ENCODE assay signal across 13 mouse cellular contexts in the genomic region with DNA sequence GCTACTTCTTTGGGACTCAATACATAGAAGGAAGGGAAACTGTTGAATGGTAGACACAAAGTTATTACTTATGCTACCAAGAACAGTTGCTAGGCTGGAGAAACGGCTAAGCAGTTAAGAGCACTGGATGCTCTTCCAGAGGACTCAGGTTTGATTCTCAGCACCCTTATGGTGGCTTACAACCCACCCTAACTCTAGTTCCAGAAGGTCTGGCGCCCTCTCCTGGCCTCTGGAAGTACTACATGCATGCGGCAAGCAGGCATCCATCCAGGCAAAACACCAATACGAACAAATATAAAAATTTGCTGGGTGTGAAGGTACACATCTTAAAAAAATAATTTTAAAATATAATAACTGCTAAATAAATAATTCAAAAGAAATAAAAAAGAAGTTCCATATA. TPM values are rescaled to one million over a fixed set of nuclear protein-coding genes. Genes with fewer than 3 reads are reported as not detected.
A peak's percentile ranks its signal among the peaks of the same experiment; 100 is the strongest.
DNase-seq lines count a peak whose midpoint lies in the region; ATAC-seq and TF ChIP-seq lines count a peak whose summit lies in the region.
"Had no signal": no experiment of that assay in that cellular context is flagged by ENCODE, and none has a peak within 500 bp of the region (broad histone marks: within the 10 kb centered on the region; RNA-seq: fewer than 3 reads in every experiment).

No protein-coding gene starts in this region.

- no peak overlapping the region for H3K4me2 ChIP-seq in forebrain, postnatal 0 days (ENCODE audit: low read depth)
- no peak overlapping the region for H3K4me2 ChIP-seq in forebrain, embryonic 15.5 days (replicated peaks)
- H3K4me2 ChIP-seq in stomach, postnatal 0 days (replicated peaks; ENCODE audit: low read depth) = no peak overlapping the region
- H3K4me2 ChIP-seq: forebrain, embryonic 12.5 days; heart, embryonic 15.5 days had no signal

- no peak overlapping the region for H3K27ac ChIP-seq in forebrain, postnatal 0 days (ENCODE audit: low read depth, low read length)
- no peak overlapping the region for H3K27ac ChIP-seq in forebrain, embryonic 15.5 days (replicated peaks)
- H3K27ac ChIP-seq in stomach, postnatal 0 days (replicated peaks) = no peak overlapping the region
- H3K27ac ChIP-seq: forebrain, embryonic 12.5 days; heart, embryonic 15.5 days had no signal

- TF ChIP-seq POLR2A in lung, adult 2 months (IDR thresholded peaks at IDR 0.05; ENCODE audit: borderline replicate concordance, extremely low read depth, low read depth, low read length) = no peak

- WGBS in forebrain, postnatal 0 days = 77% methylated on average over 4 of the region's 4 CpGs
- WGBS in forebrain, embryonic 15.5 days = 80% methylated on average over 4 of the region's 4 CpGs
- 79% methylated on average over 4 of the region's 4 CpGs for WGBS in lung, adult 2 months
- WGBS in stomach, postnatal 0 days = 77% methylated on average over 4 of the region's 4 CpGs

- H3K36me3 ChIP-seq in forebrain, postnatal 0 days (ENCODE audit: insufficient read depth) = no peaks in the 10 kb centered on the region
- no peaks in the 10 kb centered on the region for H3K36me3 ChIP-seq in forebrain, embryonic 15.5 days
- H3K36me3 ChIP-seq in stomach, postnatal 0 days (ENCODE audit: control insufficient read depth, insufficient read depth, low read length) = no peaks in the 10 kb centered on the region
- H3K36me3 ChIP-seq: forebrain, embryonic 12.5 days; heart, embryonic 15.5 days had no signal

- CTCF ChIA-PET in Patski (lab: Charles Lee) = interaction anchor here (1.3 kb wide), 1 partner anchor 20 kb away, joined by 3 read pairs; no protein-coding TSS in a partner anchor

- no peak for DNase-seq in forebrain, postnatal 0 days
- DNase-seq in lung, adult 2 months = no peak
- DNase-seq in lung, postnatal 4 days = no peak
- no peak for DNase-seq in Patski (ENCODE audit: low read depth, low spot score)
- DNase-seq in stomach, postnatal 0 days (ENCODE audit: low spot score) = no peak
- no peak for DNase-seq in urinary bladder, adult 18-20 months (ENCODE audit: low spot score in 2 of 2)
- DNase-seq in right cerebral cortex, postnatal 4 days = no peak
- DNase-seq: cerebellum, adult 9-11 months; kidney, postnatal 4 days had no signal

- ATAC-seq in forebrain, postnatal 0 days = no peak
- no peak for ATAC-seq in forebrain, embryonic 15.5 days (replicated peaks)
- ATAC-seq in Patski = no peak
- no peak for ATAC-seq in stomach, postnatal 0 days (ENCODE audit: low FRiP score, low TSS enrichment)
- ATAC-seq: inflammation-experienced regulatory T-cells, adult 6 months had no signal

- TF ChIP-seq CTCF in forebrain, postnatal 0 days (IDR thresholded peaks at IDR 0.05; ENCODE audit: low read depth) = peak; percentile 34
- peak; percentile 20; the same call in 1 of the 2 replicates for TF ChIP-seq CTCF in lung, adult 2 months (IDR thresholded peaks at IDR 0.05; ENCODE audit: insufficient read depth, low read length)
- peak; percentile 66 for TF ChIP-seq CTCF in Patski (IDR thresholded peaks at IDR 0.05)
- peak; percentile 48 for TF ChIP-seq CTCF in stomach, postnatal 0 days (IDR thresholded peaks at IDR 0.05; ENCODE audit: low read depth)

- H3K4me3 ChIP-seq in forebrain, postnatal 0 days (ENCODE audit: low read depth, low read length) = no peak overlapping the region
- H3K4me3 ChIP-seq in forebrain, embryonic 15.5 days = no peak overlapping the region
- no peak overlapping the region for H3K4me3 ChIP-seq in lung, adult 2 months (replicated peaks; ENCODE audit: extremely low read depth, low read depth, low read length)
- H3K4me3 ChIP-seq in stomach, postnatal 0 days (ENCODE audit: low read depth, low read length) = no peak overlapping the region
- H3K4me3 ChIP-seq: forebrain, embryonic 12.5 days; heart, embryonic 15.5 days had no signal

- TF ChIP-seq EP300 in stomach, postnatal 0 days (optimal IDR thresholded peaks at IDR 0.05) = no peak

- H3K27me3 ChIP-seq in forebrain, postnatal 0 days (ENCODE audit: insufficient read depth, low read length) = peaks cover 14% of the 10 kb centered on the region; the same call in 1 of the 2 replicates
- peaks cover 7% of the 10 kb centered on the region; the same call in 1 of the 2 replicates for H3K27me3 ChIP-seq in forebrain, embryonic 15.5 days
- H3K27me3 ChIP-seq in Patski = peaks cover 2% of the 10 kb centered on the region
- no peaks in the 10 kb centered on the region for H3K27me3 ChIP-seq in stomach, postnatal 0 days (ENCODE audit: control insufficient read depth, insufficient read depth, low read length)
- H3K27me3 ChIP-seq: heart, embryonic 15.5 days had no signal

- POLR2A ChIA-PET in Patski (lab: Charles Lee) = no interaction called here

- no peak overlapping the region for H3K9ac ChIP-seq in forebrain, postnatal 0 days
- H3K9ac ChIP-seq in forebrain, embryonic 15.5 days (replicated peaks) = no peak overlapping the region
- no peak overlapping the region for H3K9ac ChIP-seq in stomach, postnatal 0 days (ENCODE audit: low read length)
- H3K9ac ChIP-seq: forebrain, embryonic 12.5 days; heart, embryonic 15.5 days had no signal

- H3K9me3 ChIP-seq in forebrain, postnatal 0 days (ENCODE audit: low read length) = no peaks in the 10 kb centered on the region
- H3K9me3 ChIP-seq in forebrain, embryonic 15.5 days = no peaks in the 10 kb centered on the region
- H3K9me3 ChIP-seq in stomach, postnatal 0 days (ENCODE audit: control insufficient read depth, low read length) = no peaks in the 10 kb centered on the region
- H3K9me3 ChIP-seq: forebrain, embryonic 12.5 days had no signal

- in situ Hi-C loops in Patski (cut with MboI; ENCODE audit: low pct_unique_long_range_greater_than_20kb) = no loop called here

- peaks cover 5% of the 10 kb centered on the region; the same call in 1 of the 2 replicates for H3K4me1 ChIP-seq in forebrain, postnatal 0 days (ENCODE audit: insufficient read depth)
- H3K4me1 ChIP-seq in forebrain, embryonic 15.5 days = peaks cover 12% of the 10 kb centered on the region
- peaks cover 6% of the 10 kb centered on the region for H3K4me1 ChIP-seq in lung, adult 2 months (ENCODE audit: control insufficient read depth, insufficient read depth, low read length)
- H3K4me1 ChIP-seq in stomach, postnatal 0 days (replicated peaks; ENCODE audit: control insufficient read depth, insufficient read depth) = no peaks in the 10 kb centered on the region

RNA-seq across cellular contexts. Expression of a gene that starts 2.8 kb away (rescaled TPM):
- total RNA-seq in forebrain, postnatal 0 days (2014; rRNA removed) = 4.0 and 6.9 TPM in 2 replicates
- 2.1 and 2.5 TPM in 2 replicates for polyA plus RNA-seq in forebrain, postnatal 0 days (2015; fragmentation: Nextera tagmentation; extraction: Ambion mirVana)
- 3.5 and 3.7 TPM in 2 replicates for polyA plus RNA-seq in forebrain, embryonic 15.5 days (2015; fragmentation: Nextera tagmentation; extraction: Ambion mirVana)
- polyA plus RNA-seq in lung, adult 2 months (2012; rRNA removed) = 3.0 and 4.2 TPM in 2 replicates
- 8.3 TPM for polyA plus RNA-seq in Patski (2021)
- 9.5 and 9.6 TPM in 2 replicates for polyA plus RNA-seq in stomach, postnatal 0 days (2015; fragmentation: Nextera tagmentation; extraction: Ambion mirVana)

RNA-seq across cellular contexts. Expression of a gene that starts 43.0 kb away (rescaled TPM):
- 43.4 and 48.2 TPM in 2 replicates for total RNA-seq in forebrain, postnatal 0 days (2014; rRNA removed)
- 11.3 and 12.7 TPM in 2 replicates for polyA plus RNA-seq in forebrain, postnatal 0 days (2015; fragmentation: Nextera tagmentation; extraction: Ambion mirVana)
- polyA plus RNA-seq in forebrain, embryonic 15.5 days (2015; fragmentation: Nextera tagmentation; extraction: Ambion mirVana) = 17.9 and 18.4 TPM in 2 replicates
- polyA plus RNA-seq in lung, adult 2 months (2012; rRNA removed) = 21.9 and 35.1 TPM in 2 replicates
- polyA plus RNA-seq in Patski (2021) = 50.4 TPM
- 10.0 and 11.5 TPM in 2 replicates for polyA plus RNA-seq in stomach, postnatal 0 days (2015; fragmentation: Nextera tagmentation; extraction: Ambion mirVana)
